Mouse (Mus musculus) liver, postnatal 0 days (tissue): Measurements from ENCODE around the gene Amigo1.

Experiments used
- CTCF ChIP-seq: sonication (generic); IDR thresholded peaks from 2 replicates; pipeline ENCODE4 v1.5.1; 2016; ENCODE audit warnings: antibody characterized with exemption, low read depth
- EP300 ChIP-seq: IDR thresholded peaks from 2 replicates; pipeline ENCODE4 v1.6.1; 2016; ENCODE audit warnings: antibody characterized with exemption, low read depth, mild to moderate bottlenecking

GRCm38 (mm10) chr3:108174672-108175531 lies 11.2 kb upstream of the Amigo1 start:
- TF ChIP-seq CTCF (no peak), EP300 (no peak)
